Mouse (Mus musculus): ENCODE measurements around the gene Rbp2.

DNA sequence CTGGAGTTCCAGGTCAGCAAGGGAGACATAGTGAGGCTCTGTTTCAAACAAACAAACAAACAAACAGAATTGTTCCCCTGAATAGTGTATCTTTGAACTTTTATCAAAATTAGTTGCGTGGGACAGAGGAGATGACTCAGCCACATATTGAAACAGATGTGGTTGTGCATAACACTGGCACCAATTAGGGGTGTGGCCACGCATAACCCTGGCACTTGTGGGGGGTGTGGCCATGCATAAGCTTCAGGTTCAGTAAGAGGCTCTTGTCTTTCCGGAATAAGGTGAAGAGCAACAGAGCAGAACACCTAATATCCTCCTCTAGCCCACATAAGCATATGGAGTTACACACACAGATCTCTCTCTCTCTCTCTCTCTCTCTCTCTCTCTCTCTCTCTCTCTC lies 58.1 kb downstream of the Rbp2 start:
- TF ChIP-seq CTCF (IDR thresholded peaks at IDR 0.05; ENCODE audit: low read depth, low read length) (no peak), POLR2A (IDR thresholded peaks at IDR 0.05; ENCODE audit: insufficient read depth, low read length) (no peak), EP300 (IDR thresholded peaks at IDR 0.05; ENCODE audit: insufficient read depth, low read depth, low read length) (no peak)
